Mouse (Mus musculus) limb, embryonic 11.5 days (tissue): ENCODE data around the gene Vmn1r189. TPM values are rescaled to one million over a fixed set of nuclear protein-coding genes. Genes with fewer than 3 reads are reported as not detected.

Experiments
- microRNA-seq: library from miRNA; unstranded; fragments of <30 nt; microRNA quantifications from one replicate; pipeline ENCODE4, GENCODE M21; 2016
- polyA plus RNA-seq: library from polyadenylated mRNA; unstranded; fragments of >200 nt; fragmentation: Nextera tagmentation; extraction: Ambion mirVana; gene quantifications from 2 replicates; pipeline ENCODE4 v1.2.1, GENCODE M21; 2014

Gene Vmn1r189
- polyA plus RNA-seq, 1 experiment from 2014 or later: not detected

Small RNAs within 50 kb of the gene (microRNA-seq; reads per million reads assigned to microRNA genes)
- not detected for gene Gm26300

Other genes starting within 250 kb of the Vmn1r189 start
- gene Zfp184, start 160.7 kb downstream of the Vmn1r189 start, polyA plus RNA-seq: 26.9 and 28.8 TPM in 2 replicates
- 0.31 and 0.38 TPM in 2 replicates for gene Pom121l2, start 124.6 kb downstream of the Vmn1r189 start, polyA plus RNA-seq
- 0.20 and 0.21 TPM in 2 replicates for gene Prss16, start 96.1 kb downstream of the Vmn1r189 start, polyA plus RNA-seq
- 5.5 and 22.0 TPM in 2 replicates for gene Hist1h2ah, start 70.3 kb downstream of the Vmn1r189 start, polyA plus RNA-seq
- gene Hist1h2bk, start 70.0 kb downstream of the Vmn1r189 start, polyA plus RNA-seq: 13.8 and 14.0 TPM in 2 replicates
- gene Hist1h4i, start 64.5 kb downstream of the Vmn1r189 start, polyA plus RNA-seq: 29.4 and 30.2 TPM in 2 replicates
- gene Hist1h2ag, start 62.9 kb downstream of the Vmn1r189 start, polyA plus RNA-seq: 75.3 and 79.2 TPM in 2 replicates
- 18.9 and 19.9 TPM in 2 replicates for gene Hist1h2bj, start 62.6 kb downstream of the Vmn1r189 start, polyA plus RNA-seq
- not detected in 2 replicates for gene Vmn1r188, start 21.4 kb downstream of the Vmn1r189 start, polyA plus RNA-seq
- not detected in 2 replicates for gene Vmn1r191, start 78.1 kb upstream of the Vmn1r189 start, polyA plus RNA-seq
- gene Vmn1r192, start 85.3 kb upstream of the Vmn1r189 start, polyA plus RNA-seq: not detected in 2 replicates
- not detected in 2 replicates for gene Vmn1r193, start 117.3 kb upstream of the Vmn1r189 start, polyA plus RNA-seq
- gene Vmn1r194, start 138.4 kb upstream of the Vmn1r189 start, polyA plus RNA-seq: not detected in 2 replicates
- gene Vmn1r195, start 164.7 kb upstream of the Vmn1r189 start, polyA plus RNA-seq: not detected in 2 replicates
- gene Vmn1r196, start 184.1 kb upstream of the Vmn1r189 start, polyA plus RNA-seq: not detected in 2 replicates
- not detected in 2 replicates for gene Vmn1r197, start 218.8 kb upstream of the Vmn1r189 start, polyA plus RNA-seq
- not detected in 2 replicates for gene Vmn1r198, start 244.5 kb upstream of the Vmn1r189 start, polyA plus RNA-seq